Mouse (Mus musculus): ENCODE measurements around the gene Apaf1. TPM values are rescaled to one million over a fixed set of nuclear protein-coding genes. Genes with fewer than 3 reads are reported as not detected.

The Apaf1 gene
- polyA plus RNA-seq, 1 experiment from 2014 or later: 24.5 TPM

DNA sequence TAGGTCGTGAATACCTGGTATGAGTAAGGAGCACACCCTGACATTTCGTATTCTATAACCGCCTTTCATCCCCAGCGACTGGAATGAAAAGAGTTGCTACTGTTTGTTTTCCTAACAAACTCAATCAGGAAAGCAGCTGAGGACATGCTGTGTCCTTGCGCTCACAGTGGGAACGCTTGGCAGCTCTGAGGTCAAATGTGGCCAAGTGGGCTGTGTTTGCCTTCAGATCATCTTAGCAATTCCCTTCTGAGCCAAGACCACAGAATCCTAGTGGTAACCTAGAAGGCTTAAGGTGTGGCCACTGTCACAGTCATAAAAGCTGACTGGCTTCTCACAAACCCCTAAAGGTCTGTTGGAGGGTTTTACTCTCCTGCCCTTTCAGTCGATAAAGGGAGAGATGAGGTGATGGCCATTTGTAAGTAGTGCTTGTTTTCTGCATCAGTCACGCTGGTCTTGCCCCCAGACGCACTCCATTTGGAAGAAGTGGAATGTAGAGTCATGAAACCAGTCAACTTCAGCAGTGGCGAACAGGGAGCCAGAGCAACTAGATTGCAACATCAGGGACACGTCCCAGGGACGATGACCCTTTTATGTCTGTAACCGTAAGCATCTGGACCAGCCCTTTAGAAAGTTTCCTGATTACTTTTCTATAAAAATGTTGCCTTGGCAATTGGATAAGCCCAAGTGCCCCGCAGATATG lies 140.4 kb downstream of the Apaf1 start:
- Histone ChIP-seq H3K9ac (replicated peaks; ENCODE audit: low read depth, low read length) (no peak overlapping the region), H3K36me3 (ENCODE audit: control insufficient read depth, insufficient read depth, low read length) (no peaks in the 10 kb centered on the region), H3K27ac (ENCODE audit: low read length) (no peak overlapping the region), H3K9me3 (ENCODE audit: control insufficient read depth, low read depth, low read length) (no peaks in the 10 kb centered on the region), H3K4me2 (replicated peaks; ENCODE audit: low read depth, low read length) (no peak overlapping the region), H3K4me3 (ENCODE audit: low read depth, low read length) (no peak overlapping the region), H3K4me1 (ENCODE audit: control insufficient read depth, insufficient read depth, low read length) (no peaks in the 10 kb centered on the region), H3K27me3 (ENCODE audit: control insufficient read depth, insufficient read depth, low read length) (no peaks in the 10 kb centered on the region)
- ATAC-seq (ENCODE audit: insufficient number of reproducible peaks, insufficient read depth, low FRiP score, low read depth): no peak
- 76% methylated on average over 14 of the region's 14 CpGs for WGBS

DNA sequence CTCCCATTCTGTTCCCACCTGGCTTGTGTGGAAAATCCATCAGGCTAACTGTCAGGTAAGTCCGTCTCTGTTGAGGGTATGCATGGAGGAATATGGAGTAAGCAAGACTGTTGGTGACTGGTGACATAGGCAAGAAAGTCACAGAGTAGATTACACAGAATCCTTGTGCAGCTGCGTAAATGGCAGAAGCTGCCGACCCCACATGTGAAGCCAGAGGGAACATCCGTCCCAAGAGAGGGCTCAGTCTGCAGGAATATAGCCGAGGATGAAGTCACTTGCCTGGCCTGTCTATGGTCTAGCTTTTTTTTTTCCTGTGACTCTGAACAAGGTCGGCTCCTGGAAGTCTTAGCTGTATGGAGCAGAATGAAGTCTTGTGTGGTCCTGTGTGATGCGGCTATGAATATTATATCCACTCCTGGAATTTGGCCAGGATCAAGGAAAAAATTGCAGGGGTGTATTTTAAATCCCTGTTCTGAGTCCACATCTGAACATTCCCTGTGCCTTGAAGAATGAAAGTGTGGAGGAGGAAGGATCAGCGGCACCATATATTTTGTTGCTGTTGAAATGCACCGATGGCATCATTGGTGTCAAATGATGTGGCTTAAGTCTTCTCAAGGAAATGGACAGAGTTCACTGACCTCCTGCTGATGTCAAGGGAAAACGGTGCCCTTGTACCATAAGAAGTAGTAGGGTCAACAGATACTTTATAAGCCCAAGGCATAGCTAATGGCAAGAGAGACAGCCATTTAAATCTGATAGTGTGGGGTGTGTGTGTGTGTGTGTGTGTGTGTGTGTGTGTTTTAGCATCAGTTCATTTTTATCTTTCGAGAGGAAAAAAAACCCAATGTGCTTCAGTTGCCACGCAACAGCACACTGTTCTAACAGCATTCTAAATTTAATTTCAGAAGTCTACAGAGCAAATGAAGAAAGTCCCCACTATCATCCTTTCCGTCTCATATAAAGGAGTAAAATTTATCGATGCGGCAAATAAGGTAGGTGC lies 141.7 kb downstream of the Apaf1 start:
- Histone ChIP-seq H3K4me2 (replicated peaks; ENCODE audit: low read depth, low read length) (no peak overlapping the region), H3K27ac (ENCODE audit: low read length) (no peak overlapping the region), H3K36me3 (ENCODE audit: control insufficient read depth, insufficient read depth, low read length) (no peaks in the 10 kb centered on the region), H3K4me1 (ENCODE audit: control insufficient read depth, insufficient read depth, low read length) (no peaks in the 10 kb centered on the region), H3K9me3 (ENCODE audit: control insufficient read depth, low read depth, low read length) (no peaks in the 10 kb centered on the region), H3K27me3 (ENCODE audit: control insufficient read depth, insufficient read depth, low read length) (no peaks in the 10 kb centered on the region), H3K4me3 (ENCODE audit: low read depth, low read length) (no peak overlapping the region), H3K9ac (replicated peaks; ENCODE audit: low read depth, low read length) (no peak overlapping the region)
- no peak for ATAC-seq (ENCODE audit: insufficient number of reproducible peaks, insufficient read depth, low FRiP score, low read depth)
- WGBS: 74% methylated on average over 15 of the region's 15 CpGs

Other genes with a start within 250 kb of the Apaf1 start
- 51.9 and 54.1 TPM in 2 replicates for gene Ikbip, start 170 bp upstream of the Apaf1 start, polyA plus RNA-seq (2014; fragmentation: Nextera tagmentation; extraction: Ambion mirVana)
- gene Slc25a3, start 41.3 kb upstream of the Apaf1 start, polyA plus RNA-seq (2014; fragmentation: Nextera tagmentation; extraction: Ambion mirVana): 501 and 502 TPM in 2 replicates
- gene Tmpo, start 98.5 kb upstream of the Apaf1 start, polyA plus RNA-seq (2014; fragmentation: Nextera tagmentation; extraction: Ambion mirVana): 236 and 261 TPM in 2 replicates